Mouse (Mus musculus) kidney, adult 18-20 months (tissue): ENCODE measurements around the gene Gm16223.

Experiments
- DNase-seq: peaks from one replicate; pipeline ENCODE4 v3.0.0; 2021

Gene Gm16223

DNA sequence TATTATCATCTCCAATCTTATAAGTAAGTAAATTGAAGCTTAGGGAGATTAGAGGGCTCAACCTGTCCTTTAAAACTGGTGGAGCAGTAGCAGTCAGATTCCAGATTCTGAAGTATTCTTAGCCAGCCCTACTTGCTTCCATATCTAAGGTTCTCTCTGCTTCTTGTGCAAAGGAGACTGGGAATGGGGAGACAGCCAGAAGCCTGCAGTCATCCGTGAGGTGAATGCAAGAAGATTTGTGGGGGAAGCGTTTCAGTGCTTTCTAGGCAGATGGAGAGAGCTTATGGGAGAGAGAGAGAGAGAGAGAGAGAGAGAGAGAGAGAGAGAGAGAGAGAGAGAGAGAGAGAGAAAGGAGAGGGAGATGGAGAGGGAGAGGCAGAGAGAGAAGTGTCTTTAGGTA, 160.9 kb downstream of the Gm16223 start:
- no peak for DNase-seq

DNA sequence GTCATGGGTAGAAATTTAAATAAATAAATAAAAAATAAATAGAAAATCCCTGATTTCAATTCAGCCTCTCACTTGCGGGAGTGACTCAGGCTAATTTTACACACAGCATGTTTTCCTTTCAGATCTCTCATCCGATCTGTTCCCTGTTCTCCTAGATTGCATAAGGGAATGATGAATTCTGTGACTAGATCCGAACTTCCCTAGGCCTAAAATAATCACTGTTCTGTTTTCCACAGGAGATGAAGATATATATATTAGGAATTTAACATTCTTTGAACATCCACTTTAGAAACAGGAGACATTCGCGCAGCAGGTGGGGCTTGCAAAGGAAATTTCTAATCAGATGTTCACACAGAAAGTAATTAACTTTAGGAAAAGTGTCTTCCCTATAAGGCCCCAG, 171.5 kb downstream of the Gm16223 start:
- no peak for DNase-seq

DNA sequence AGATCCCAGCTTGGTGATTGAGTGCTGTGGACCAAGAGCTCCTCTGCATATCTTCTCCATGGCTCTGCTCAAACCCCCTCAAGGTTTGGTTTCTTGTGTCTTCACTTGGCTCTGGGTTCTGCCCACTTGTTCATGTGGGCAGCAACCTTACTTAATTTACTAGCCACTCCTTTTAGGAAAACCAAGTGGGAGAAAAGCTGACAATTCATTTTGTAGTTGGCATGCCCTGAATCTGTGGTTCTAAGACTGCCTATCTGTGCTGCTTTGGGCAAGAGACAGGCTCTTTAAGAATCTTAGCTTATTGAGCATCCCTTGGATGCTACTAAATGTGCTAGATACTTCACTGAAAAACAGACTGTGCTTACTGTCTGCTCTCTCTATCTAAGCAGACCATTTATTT, 172.0 kb downstream of the Gm16223 start:
- DNase-seq: no peak

DNA sequence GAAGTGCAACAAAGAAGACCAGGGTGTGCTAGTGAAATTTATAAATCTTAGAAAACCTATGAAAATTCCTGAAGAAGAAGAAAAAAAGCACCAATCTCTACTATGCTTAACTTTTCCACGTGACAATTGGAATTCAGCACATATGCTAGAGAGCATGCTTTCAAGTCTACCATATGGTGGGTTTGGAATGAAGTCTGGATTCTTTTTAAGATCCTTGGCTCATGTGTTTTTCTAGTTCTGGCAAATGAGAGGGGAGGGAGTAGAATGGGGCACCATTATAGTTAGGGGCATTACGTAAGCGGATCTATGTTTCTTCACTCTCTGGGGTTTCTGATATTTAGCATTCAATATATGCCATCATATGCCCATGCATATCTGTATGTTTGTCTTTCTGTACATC, 182.6 kb downstream of the Gm16223 start:
- no peak for DNase-seq
